Mouse (Mus musculus) cortical plate, adult 2 months (tissue): Measurements from ENCODE around the gene Dzank1.

ENCODE experiments used
- CTCF ChIP-seq: fragments of 200-500 bp; IDR thresholded peaks from 2 replicates; pipeline ENCODE4 v1.5.1; 2011; ENCODE audit warnings: mild to moderate bottlenecking, control low read depth, low read length; ENCODE audit not compliant: insufficient read depth; ENCODE audit errors: extremely low read depth
- POLR2A ChIP-seq: fragments of 200-500 bp; IDR thresholded peaks from 2 replicates; pipeline ENCODE4 v1.6.1; 2011; ENCODE audit warnings: mild to moderate bottlenecking, low read length, control low read depth; ENCODE audit not compliant: insufficient read depth; ENCODE audit errors: extremely low read depth

- no peak for TF ChIP-seq CTCF
- no peak for TF ChIP-seq POLR2A
These were observed 98.6 kb downstream of the Dzank1 start for GRCm38 (mm10) chr2:144428659-144429058.
